Mouse (Mus musculus) kidney, adult 18-20 months (tissue): ENCODE measurements around the gene 1700020D05Rik.

Source experiments
- DNase-seq: peaks from one replicate; pipeline ENCODE4 v3.0.0; 2021

The 1700020D05Rik gene

DNA sequence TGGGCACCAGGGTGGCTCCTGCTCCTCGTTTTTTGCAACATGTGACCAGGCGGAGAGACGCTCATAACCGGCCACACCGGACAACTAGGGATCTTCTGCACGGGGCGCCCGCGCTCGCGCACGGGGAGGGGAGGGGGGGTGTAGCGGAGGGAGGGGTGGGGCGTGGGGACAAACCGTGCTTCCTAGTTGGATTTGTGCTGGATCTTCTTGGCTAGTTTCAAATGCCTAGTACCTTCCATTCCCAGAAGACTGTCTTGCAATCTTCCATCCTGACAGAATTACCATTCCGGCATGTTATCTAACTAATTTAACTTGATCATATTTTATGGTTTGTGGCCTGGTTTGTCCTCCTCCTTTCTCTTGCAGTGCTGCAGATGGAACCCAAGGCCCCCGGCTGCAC lies at the start of gene 1700020D05Rik:
Gene 1700020D05Rik, minus strand, starts transcription at position 101 of the 400 bp plus-strand sequence.
- no peak for DNase-seq

GRCm38 (mm10) chr19:5547471-5548056 lies 44.0 kb upstream of the 1700020D05Rik start:
- DNase-seq: no peak

- no peak for DNase-seq
Observed at GRCm38 (mm10) chr19:5544031-5544430, 40.4 kb upstream of the 1700020D05Rik start.

DNA sequence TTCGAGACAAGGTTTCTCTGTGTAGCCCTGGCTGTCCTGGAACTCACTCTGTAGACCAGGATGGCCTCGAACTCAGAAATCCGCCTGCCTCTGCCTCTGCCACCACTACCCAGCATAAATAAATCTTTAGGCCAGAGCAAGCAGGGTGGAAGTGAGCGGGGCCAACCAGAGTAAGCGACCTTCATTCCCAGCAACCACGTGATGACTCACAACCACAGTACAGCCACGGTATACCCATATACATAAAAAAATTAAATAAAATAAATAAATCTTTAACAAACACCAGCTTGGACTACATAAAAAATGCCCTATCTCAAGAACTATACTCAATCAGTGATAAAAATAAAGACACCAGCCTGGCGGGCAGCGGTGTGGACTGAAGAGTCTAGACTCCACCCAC lies 39.8 kb upstream of the 1700020D05Rik start:
- no peak for DNase-seq

DNA sequence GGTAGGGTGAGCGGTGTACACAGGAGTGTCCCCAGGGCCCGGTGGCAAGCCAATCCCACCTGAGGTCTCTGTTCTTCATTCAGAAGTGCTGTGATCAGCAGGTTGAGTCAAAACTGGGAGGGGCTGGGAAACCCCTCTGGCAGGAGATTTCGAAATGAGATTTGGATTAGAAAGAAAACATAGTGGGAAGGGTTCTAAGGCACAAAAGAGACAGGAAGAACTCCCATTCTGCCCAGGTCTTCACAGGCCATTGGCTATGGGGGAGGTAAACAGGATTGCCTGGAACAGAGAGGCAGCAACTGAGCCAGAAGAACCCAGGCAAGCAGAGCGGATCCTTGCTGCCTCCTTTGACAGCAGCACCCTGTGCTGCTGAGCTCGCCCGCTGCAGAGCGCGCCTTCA lies 35.2 kb upstream of the 1700020D05Rik start:
- no peak for DNase-seq

- DNase-seq: no peak
Observed at GRCm38 (mm10) chr19:5532520-5532919, 28.9 kb upstream of the 1700020D05Rik start.

GRCm38 (mm10) chr19:5530138-5530524 lies 26.5 kb upstream of the 1700020D05Rik start:
- peak; percentile 34 for DNase-seq

DNA sequence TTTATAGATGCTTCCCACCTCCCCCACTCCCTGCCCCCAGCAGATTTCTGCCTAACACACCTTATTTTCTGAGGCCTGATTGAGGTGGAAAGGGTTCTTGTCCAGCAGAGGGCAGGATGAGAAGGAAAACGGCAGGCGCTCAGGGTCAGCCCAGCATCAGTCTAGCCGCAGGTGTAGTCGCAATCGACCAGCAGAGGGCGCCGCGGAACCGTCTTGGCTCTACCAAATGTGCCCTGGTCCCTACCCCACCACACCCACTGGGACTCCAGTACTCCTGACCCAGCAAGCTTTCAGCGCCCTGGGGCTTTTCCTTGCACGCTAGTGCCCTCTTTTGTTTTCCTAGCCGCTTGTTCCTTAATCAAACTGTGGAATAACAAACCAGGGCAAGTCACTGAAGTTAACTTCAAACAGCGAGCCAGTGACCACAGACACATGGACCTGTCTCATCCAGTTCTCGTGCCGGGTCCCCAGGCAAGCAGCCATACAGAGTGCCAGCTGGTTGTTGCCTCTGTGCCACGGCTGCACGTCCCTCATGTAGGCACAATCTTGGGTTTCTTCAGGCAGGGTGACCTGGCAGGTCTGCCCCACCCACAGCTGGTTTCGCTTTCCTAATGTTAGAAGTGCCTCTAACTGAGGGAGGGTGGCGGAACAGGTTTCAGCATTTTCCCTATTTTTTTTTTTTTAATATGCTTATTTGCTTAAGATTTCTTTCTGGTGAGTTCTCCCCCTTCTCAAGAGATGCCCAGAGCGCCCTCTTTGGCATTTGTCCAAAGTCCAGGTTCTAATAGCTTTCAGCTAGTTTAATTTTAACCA lies 25.9 kb upstream of the 1700020D05Rik start:
- peak; percentile 99 for DNase-seq

GRCm38 (mm10) chr19:5525204-5525603 lies 21.6 kb upstream of the 1700020D05Rik start:
- no peak for DNase-seq

GRCm38 (mm10) chr19:5518721-5519120 lies 15.1 kb upstream of the 1700020D05Rik start:
- DNase-seq: no peak

DNA sequence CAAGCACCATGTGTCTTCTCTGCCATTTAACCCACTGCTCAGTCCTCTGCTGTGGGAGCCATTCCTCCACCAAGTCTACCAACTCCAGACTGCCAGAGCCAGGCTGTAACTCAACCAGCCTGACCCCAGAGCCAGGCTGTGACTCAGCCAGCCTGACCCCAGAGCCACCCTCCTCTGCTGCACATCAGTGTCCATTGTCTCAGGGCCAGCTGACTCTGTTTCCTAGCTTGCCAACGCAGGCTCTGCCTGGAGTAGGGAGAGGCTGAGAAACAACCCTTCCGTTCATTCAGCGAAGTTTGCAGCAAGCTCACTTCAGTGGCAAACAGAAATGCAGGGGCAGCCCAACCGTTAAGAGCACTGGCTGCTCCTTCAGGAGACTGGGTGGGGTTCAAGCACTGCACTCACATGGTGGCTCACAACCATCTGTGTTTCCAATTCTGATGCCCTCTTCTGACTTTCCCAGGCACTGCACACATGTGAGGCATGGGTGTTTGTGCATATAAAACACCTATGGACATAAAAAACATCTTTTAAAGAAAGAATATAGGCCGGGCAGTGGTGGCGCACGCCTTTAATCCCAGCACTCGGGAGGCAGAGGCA lies 13.4 kb upstream of the 1700020D05Rik start:
- DNase-seq: no peak

DNA sequence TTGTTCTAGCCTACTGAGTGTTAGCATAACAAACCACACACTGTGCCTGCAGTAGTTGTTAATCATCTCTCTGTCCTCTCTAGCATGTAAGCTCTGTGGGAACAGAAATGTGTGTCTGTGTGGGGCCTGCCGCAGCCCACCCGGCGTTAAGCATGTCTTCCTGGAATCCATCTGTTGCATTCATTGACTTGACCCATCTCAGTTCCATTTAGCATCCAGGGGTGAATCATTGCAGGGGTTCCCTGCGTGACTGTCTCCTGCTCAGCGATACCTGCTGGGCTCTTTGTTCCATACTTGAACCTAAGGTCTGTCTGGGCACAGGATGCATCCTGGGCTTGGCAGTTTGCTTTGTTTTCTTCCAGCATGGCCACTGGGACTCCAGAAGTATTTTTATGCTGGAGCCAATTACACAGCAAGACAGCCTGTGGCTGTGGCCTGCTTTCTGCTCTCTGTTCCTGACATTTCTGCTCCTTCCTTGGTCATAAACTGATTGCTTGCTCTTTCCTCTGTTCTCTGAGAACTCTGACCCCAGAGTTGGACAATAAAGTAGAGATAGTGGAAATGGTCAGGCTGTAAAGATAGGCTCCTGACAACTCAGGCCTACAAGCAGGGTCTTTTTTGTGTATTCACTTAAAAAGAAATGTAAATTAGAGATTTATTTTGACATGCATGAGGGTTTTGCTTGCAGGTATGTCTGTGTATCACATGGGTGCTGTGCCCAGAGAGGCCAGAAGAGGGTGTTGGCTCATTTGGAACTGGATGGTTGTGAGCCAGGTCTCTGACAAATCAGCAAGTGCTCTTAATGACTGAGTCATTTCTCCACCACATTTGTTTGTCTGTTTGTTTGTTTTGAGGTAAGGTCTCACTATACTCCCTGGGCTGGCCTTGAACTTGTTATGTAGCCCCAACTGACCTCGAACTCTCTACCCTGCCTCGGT lies 12.5 kb upstream of the 1700020D05Rik start:
- DNase-seq: no peak

DNA sequence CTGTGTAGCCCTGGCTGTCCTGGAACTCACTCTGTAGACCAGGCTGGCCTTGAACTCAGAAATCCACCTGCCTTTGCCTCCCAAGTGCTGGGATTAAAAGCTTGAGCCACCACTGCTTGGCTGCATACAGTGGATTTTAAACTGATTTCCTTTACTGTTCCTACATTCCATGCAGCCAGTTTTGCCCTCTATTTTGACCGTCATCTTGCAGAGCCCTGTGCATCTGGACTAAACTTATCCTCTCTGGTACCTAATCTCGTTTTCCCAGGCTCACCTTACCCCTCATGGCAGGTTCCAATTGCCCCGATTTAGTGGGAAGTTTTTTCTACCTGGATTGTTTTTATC lies 9.4 kb upstream of the 1700020D05Rik start:
- no peak for DNase-seq

GRCm38 (mm10) chr19:5512091-5513004 lies 8.8 kb upstream of the 1700020D05Rik start:
- no peak for DNase-seq

DNA sequence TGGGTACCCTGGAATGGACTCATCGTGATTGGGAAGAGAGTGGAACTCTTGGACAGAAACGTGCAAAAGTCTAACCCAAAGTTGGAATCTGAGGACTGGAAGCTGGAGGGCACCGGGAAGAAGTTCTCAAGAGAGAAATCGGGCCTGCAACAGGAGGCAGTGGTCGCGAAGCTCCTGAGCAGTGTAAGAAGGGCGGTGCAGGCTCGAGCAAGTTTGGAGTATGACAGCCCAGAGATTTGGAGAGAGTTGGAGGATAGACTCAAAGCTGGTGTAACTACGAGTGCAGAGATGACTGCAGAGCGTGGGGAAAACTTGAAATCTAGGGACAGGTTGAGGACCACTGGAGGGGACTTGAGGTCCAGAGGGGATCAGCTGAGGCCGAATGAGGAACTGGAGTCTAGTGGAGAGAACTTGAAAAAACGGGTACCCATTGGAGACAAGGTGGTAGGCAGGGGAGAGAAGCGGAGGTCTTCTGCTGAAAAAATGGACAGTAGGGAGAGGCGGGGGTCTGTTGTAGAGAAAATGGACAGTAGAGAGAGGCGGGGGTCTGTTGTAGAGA lies 7.6 kb upstream of the 1700020D05Rik start:
- DNase-seq: no peak

DNA sequence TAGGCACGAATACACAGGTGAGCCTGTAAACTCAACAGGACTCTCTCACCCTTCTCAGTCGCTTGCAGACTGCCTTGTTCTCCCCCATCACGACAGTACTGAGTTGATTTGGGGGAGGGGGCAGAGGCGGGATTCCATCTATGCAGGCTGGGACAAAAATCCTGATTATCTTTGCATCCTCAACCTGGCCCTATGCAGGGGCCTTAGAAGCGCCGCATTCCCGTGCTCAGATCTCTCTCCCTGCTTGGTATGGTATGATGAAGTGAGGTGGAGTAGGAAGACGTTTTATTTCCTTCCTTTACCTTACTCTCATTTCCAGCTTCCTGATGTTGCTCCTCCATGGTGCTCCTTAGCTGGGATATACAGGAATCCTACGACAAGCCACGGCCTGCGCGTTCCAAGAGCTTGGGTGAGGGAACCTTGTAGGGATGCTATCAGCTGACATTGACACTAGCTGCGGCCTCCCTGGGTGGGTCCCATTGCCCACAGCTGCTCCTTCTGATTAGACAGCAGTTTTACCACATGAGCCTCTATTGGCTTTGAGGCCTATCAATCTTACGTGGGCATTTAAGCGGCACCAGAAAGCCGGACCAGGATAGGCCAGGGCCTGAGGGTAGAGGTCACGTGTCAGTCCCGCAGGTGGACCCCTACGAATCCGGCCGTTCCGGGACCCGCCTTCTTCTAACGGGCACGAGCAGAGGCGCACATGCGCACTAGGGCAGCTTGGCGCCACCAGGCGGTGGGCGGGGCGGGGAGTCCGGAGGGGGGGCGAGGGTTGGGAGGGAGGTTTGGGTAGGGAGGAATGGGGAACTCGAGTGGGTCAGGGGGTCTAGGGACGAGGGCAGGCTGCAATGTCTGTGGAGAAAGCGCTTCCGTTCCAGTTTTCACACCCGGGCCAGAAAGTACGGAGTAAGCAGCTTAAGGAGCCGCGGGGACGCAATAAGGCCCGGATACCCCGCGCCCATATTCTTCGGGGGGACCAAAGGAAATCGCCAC lies 6.7 kb upstream of the 1700020D05Rik start, which contains the start of gene Snx32:
Gene Snx32, minus strand, starts transcription at position 508 of the 996 bp plus-strand sequence.
- DNase-seq: peak; percentile 96

GRCm38 (mm10) chr19:5500330-5500875 lies 3.2 kb downstream of the 1700020D05Rik start:
- no peak for DNase-seq

- no peak for DNase-seq
Observed at GRCm38 (mm10) chr19:5496052-5496370, 7.6 kb downstream of the 1700020D05Rik start.

DNA sequence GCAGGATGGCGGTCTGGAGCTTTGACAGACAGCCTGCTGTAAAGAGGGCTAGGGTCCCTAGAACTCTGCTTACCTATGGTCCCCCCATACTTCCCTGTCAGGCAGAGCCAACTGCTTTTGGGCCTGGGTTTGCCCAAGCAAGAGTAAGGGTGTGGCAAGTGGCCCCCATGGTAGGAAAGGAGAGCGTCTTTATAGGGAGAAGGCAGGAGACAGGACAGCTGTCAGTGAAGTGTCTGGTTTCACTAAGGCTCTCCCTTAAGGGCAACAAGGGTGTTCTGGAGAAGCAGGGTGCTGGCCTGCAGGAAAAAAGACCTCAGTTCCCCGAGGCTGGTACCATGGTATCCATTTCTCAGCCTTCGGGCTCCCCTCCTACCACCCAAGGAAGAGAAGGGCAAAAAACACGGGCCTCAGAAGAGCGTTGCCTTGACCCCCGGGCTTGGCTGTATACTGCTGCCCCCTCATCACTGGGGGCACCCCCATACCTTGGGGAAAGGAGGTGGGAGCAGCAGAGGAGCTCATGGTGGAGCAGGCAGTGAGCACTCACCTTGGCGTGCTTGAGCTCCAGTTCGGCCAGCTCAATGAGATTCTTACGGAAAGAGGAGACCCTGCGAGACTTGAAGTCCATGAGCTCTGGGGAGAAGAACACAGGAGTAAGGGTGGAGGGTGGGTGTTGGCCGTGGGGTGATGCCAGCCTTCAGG lies 8.1 kb downstream of the 1700020D05Rik start:
- DNase-seq: no peak
